Mouse (Mus musculus) left cerebral cortex, postnatal 10 days (tissue): ENCODE results near the gene Efcab2. TPM values are rescaled to one million over a fixed set of nuclear protein-coding genes. Genes with fewer than 3 reads are reported as not detected.
"Not testable (repeated sequence)": the region's sequence is repeated elsewhere in the genome, so short reads cannot be mapped to it uniquely, and the experiment has no call there.

Source experiments
- DNase-seq, 2 experiments: peaks; one replicate each; pipeline ENCODE4 v3.0.0; 2021 to 2022; ENCODE audit warnings: low spot score in 2 of 2, mixed read lengths in 1 of 2; ENCODE audit errors: extremely low spot score in 1 of 2
- intact Hi-C: fragments of 180-260 bp; cut with DNase I; formaldehyde crosslinking; loops from one replicate; pipeline ENCODE4 v1.15.1; 2025
- total RNA-seq, 2 experiments: library from RNA; stranded (reverse); gene quantifications; 2 replicates each; pipeline ENCODE4 v1.2.3; 2021

Efcab2 gene
- total RNA-seq, 2 experiments from 2014 or later = 10.0 to 11.1 TPM

DNA sequence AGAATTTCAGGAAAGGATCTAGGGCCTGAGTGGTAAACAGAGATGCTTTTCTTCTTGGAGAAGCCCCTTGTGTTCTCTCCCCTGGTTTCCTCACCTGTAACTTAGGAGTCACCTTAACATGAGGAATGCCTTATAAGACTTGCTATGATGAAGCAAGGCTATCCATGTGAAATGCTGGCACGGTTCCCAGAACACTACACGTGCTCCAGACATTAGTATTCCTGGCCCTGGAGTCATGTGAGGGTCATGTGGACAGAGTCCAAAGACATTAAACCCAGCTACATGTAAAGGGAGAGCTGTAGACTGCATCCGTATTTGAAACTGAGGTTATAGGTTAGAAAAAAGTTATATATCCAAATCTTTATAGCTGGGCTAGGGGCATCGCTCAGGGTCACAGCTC lies 9.5 kb upstream of the Efcab2 start:
- peak in 1 of 2 experiments; percentile 37 for DNase-seq
- intact Hi-C loops = no loop called here

DNA sequence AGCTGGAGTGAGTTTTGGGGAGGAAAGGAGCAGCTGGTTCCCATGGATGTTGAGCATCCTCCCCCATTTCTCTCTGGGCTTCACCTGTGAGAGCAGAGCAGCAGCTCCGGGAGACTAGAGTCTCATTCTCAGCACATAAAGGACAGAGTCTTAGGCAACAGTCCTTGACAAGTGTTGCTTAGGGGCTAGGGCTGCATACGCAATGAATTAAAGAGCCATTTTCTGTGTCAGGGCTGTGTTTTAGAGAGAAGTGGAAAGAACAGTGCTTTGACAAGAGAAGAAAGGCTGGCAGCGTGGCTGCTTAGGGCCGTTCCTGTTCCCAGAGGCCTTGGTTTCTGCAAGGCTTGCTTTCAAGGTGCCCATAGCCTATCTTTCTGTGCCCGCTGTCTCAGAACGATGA lies 6.0 kb upstream of the Efcab2 start:
- no peak for DNase-seq
- intact Hi-C loops = no loop called here

- no peak for DNase-seq
- intact Hi-C loops = no loop called here
Measured at GRCm38 (mm10) chr1:178400652-178401051, 5.2 kb upstream of the Efcab2 start.

- intact Hi-C loops = no loop called here
Measured at GRCm38 (mm10) chr1:178401960-178402359, 3.9 kb upstream of the Efcab2 start.

GRCm38 (mm10) chr1:178405445-178405911 lies 407 bp upstream of the Efcab2 start:
- intact Hi-C loops = loop anchor here (5.0 kb wide), 2 partner anchors 38 to 42 kb away; no protein-coding TSS in a partner anchor

More at GRCm38 (mm10) chr1:178401960-178402359, 3.9 kb upstream of the Efcab2 start:
- DNase-seq = no peak

GRCm38 (mm10) chr1:178406765-178407645 lies 1.1 kb downstream of the Efcab2 start:
- intact Hi-C loops = loop anchor here (1.0 to 5.0 kb wide), 4 partner anchors 40 to 88 kb away; partner anchors contain the start of gene Cox20
- no peak for DNase-seq

More at GRCm38 (mm10) chr1:178405445-178405911, 407 bp upstream of the Efcab2 start:
- DNase-seq = peak; percentile 70 to 89

DNA sequence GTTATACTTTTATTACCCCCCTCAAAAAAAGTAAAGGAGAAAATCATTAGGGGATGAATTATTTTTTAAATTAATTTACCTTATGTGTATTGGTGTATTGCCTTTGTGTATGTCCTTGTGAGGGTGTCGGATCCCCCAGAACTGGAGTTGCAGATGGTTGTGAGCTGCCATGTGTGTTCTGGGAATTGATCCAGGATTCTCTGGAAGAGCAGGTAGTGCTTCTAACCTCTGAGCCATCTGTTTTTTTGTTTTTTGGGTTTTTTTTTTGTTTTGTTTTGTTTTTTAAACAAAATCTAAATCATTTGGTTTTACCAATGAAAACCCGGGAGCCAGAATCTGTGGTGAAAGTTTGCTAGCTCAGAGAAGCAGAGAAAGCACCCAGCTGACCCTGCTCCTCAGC lies 1.8 kb downstream of the Efcab2 start:
- intact Hi-C loops = loop anchor here (2.0 to 5.0 kb wide), 3 partner anchors 40 to 89 kb away; partner anchors contain the start of gene Cox20
- no peak for DNase-seq

GRCm38 (mm10) chr1:178408901-178409361 lies 3.0 kb downstream of the Efcab2 start:
- DNase-seq = no peak
- intact Hi-C loops = loop anchor here (5.0 kb wide), 2 partner anchors 38 to 42 kb away; no protein-coding TSS in a partner anchor

GRCm38 (mm10) chr1:178413367-178413766 lies 7.5 kb downstream of the Efcab2 start:
- DNase-seq, intact Hi-C loops: not testable (repeated sequence)

- intact Hi-C loops = no loop called here
Measured at GRCm38 (mm10) chr1:178419608-178420007, 13.7 kb downstream of the Efcab2 start.

GRCm38 (mm10) chr1:178423662-178424061 lies 17.8 kb downstream of the Efcab2 start:
- intact Hi-C loops = no loop called here
- DNase-seq = no peak

More at GRCm38 (mm10) chr1:178419608-178420007, 13.7 kb downstream of the Efcab2 start:
- DNase-seq = no peak

GRCm38 (mm10) chr1:178431619-178432444 lies 25.9 kb downstream of the Efcab2 start:
- intact Hi-C loops = no loop called here

GRCm38 (mm10) chr1:178433619-178434018 lies 27.7 kb downstream of the Efcab2 start:
- intact Hi-C loops = no loop called here
- DNase-seq = no peak

More at GRCm38 (mm10) chr1:178431619-178432444, 25.9 kb downstream of the Efcab2 start:
- DNase-seq = no peak

- no peak for DNase-seq
- intact Hi-C loops = no loop called here
Measured at GRCm38 (mm10) chr1:178444407-178444806, 38.5 kb downstream of the Efcab2 start.

GRCm38 (mm10) chr1:178447036-178447435 lies 41.2 kb downstream of the Efcab2 start:
- intact Hi-C loops = loop anchor here (5.0 kb wide), 3 partner anchors 40 to 125 kb away; partner anchors contain the start of genes Efcab2 and Hnrnpu

DNA sequence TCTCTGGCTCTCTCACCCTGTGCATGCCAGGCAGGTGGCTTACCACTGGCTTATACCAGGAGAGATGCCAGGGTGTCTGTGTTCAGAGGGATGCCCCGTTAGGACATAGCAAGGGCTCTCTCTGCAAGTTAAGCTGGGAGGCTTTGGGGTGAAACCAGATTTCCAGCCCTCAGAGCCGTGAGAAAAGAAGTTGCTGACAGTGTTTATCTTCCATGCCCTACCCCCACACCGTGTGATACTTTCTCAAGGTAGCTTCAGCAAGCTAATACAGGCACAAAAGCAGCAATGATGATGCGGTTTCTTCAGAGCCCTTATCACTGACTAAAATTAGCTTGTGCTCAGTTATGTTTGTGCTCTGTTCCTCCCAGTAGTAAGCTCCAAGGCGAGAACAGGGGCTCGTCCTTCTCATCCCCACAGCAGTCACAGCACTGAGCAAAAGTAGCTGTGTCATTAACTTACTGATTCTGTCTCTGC lies 42.4 kb downstream of the Efcab2 start:
- intact Hi-C loops = loop anchor here (5.0 kb wide), 3 partner anchors 41 to 126 kb away; partner anchors contain the start of genes Efcab2 and Hnrnpu
- DNase-seq = no peak

More at GRCm38 (mm10) chr1:178447036-178447435, 41.2 kb downstream of the Efcab2 start:
- DNase-seq = no peak

- intact Hi-C loops = loop anchor here (5.0 kb wide), 3 partner anchors 42 to 127 kb away; partner anchors contain the start of genes Efcab2 and Hnrnpu
- DNase-seq = peak; percentile 51 to 69
Measured at GRCm38 (mm10) chr1:178449172-178449571, 43.3 kb downstream of the Efcab2 start.

DNA sequence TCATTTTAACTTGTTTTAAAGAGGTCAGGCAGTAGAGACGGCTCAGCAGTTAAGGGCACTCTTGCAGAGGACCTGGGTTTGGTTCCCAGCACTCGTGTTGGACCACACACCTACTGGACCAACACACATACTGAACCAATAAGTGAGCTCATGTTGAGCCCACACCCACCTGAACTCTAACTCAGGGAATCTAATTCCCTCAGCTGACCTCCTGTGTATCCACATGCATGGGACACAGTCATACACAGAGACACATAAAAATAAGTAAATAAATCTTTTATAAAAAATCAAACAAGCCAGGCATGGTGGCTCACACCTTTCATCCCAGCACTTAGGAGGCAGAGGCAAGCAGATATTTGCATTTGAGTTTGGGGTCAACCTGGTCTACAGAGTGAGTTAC lies 44.0 kb downstream of the Efcab2 start:
- DNase-seq = no peak
- intact Hi-C loops = loop anchor here (5.0 kb wide), 4 partner anchors 43 to 308 kb away; partner anchors contain the start of genes Efcab2 and Hnrnpu
